In genomic region chr9:123849976-123850695, GRCm38 (mm10) we compare ENCODE assay signal across 8 mouse cellular contexts. TPM values are rescaled to one million over a fixed set of nuclear protein-coding genes. Genes with fewer than 3 reads are reported as not detected.
A peak's percentile ranks its signal among the peaks of the same experiment; 100 is the strongest.
DNase-seq lines count a peak whose midpoint lies in the region; ATAC-seq and TF ChIP-seq lines count a peak whose summit lies in the region.

No protein-coding gene starts in this region.

- no peaks in the 10 kb centered on the region for H3K9me3 ChIP-seq in kidney, embryonic 15.5 days (replicated peaks)
- H3K9me3 ChIP-seq in ES-Bruce4 (replicated peaks; ENCODE audit: control insufficient read depth, insufficient read depth, low read length, poor library complexity, severe bottlenecking) = no peaks in the 10 kb centered on the region
- no peaks in the 10 kb centered on the region for H3K9me3 ChIP-seq in embryonic facial prominence, embryonic 11.5 days (replicated peaks; ENCODE audit: control insufficient read depth, low read length)
- no peaks in the 10 kb centered on the region for H3K9me3 ChIP-seq in intestine, postnatal 0 days (ENCODE audit: control insufficient read depth)
- H3K9me3 ChIP-seq in stomach, postnatal 0 days (ENCODE audit: control insufficient read depth, low read length) = no peaks in the 10 kb centered on the region

- ATAC-seq in kidney, embryonic 15.5 days (replicated peaks; ENCODE audit: low FRiP score) = no peak
- ATAC-seq in embryonic facial prominence, embryonic 11.5 days (replicated peaks; ENCODE audit: insufficient number of reproducible peaks, low FRiP score, low TSS enrichment, low read depth) = no peak
- ATAC-seq in intestine, postnatal 0 days = no peak
- ATAC-seq in stomach, postnatal 0 days (ENCODE audit: low FRiP score, low TSS enrichment) = no peak

- no peak for DNase-seq in kidney, postnatal 10 days
- no peak for DNase-seq in embryonic facial prominence, embryonic 11.5 days (ENCODE audit: low spot score)
- no peak for DNase-seq in stomach, postnatal 0 days (ENCODE audit: low spot score)
- DNase-seq in right cerebral cortex, adult 18-20 months = no peak
- DNase-seq in left cerebral cortex, postnatal 25 days (ENCODE audit: low spot score in 2 of 2) = no peak

- 63% methylated on average over 2 of the region's 2 CpGs for WGBS in kidney, embryonic 15.5 days
- WGBS in embryonic facial prominence, embryonic 11.5 days = 70% methylated on average over 2 of the region's 2 CpGs
- 41% methylated on average over 2 of the region's 2 CpGs for WGBS in intestine, postnatal 0 days
- WGBS in stomach, postnatal 0 days = 30% methylated on average over 2 of the region's 2 CpGs

- intact Hi-C loops in left cerebral cortex, postnatal 25 days (cut with DNase I) = no loop called here

- peak overlapping the region; percentile 73 for H3K4me3 ChIP-seq in kidney, embryonic 15.5 days (replicated peaks)
- H3K4me3 ChIP-seq in ES-Bruce4 (ENCODE audit: low read depth, low read length) = no peak overlapping the region
- H3K4me3 ChIP-seq in embryonic facial prominence, embryonic 11.5 days (ENCODE audit: low read depth, low read length) = peak overlapping the region; percentile 68; the same call in 1 of the 2 replicates
- peak overlapping the region; percentile 77 for H3K4me3 ChIP-seq in intestine, postnatal 0 days (ENCODE audit: low read depth, low read length)
- H3K4me3 ChIP-seq in stomach, postnatal 0 days (ENCODE audit: low read depth, low read length) = no peak overlapping the region

- no peak overlapping the region for H3K27ac ChIP-seq in kidney, embryonic 15.5 days
- H3K27ac ChIP-seq in ES-Bruce4 (ENCODE audit: insufficient read depth, low read length) = no peak overlapping the region
- no peak overlapping the region for H3K27ac ChIP-seq in embryonic facial prominence, embryonic 11.5 days (replicated peaks; ENCODE audit: low read depth, low read length)
- H3K27ac ChIP-seq in intestine, postnatal 0 days (ENCODE audit: low read depth, low read length) = no peak overlapping the region
- H3K27ac ChIP-seq in stomach, postnatal 0 days (replicated peaks) = no peak overlapping the region

- TF ChIP-seq EP300 in ES-Bruce4 (IDR thresholded peaks at IDR 0.05; ENCODE audit: insufficient read depth, low read depth, low read length) = no peak
- no peak for TF ChIP-seq EP300 in stomach, postnatal 0 days (optimal IDR thresholded peaks at IDR 0.05)

- H3K36me3 ChIP-seq in kidney, embryonic 15.5 days = no peaks in the 10 kb centered on the region
- H3K36me3 ChIP-seq in ES-Bruce4 (ENCODE audit: control insufficient read depth, insufficient read depth, low read length, poor library complexity, severe bottlenecking) = no peaks in the 10 kb centered on the region
- H3K36me3 ChIP-seq in embryonic facial prominence, embryonic 11.5 days (replicated peaks; ENCODE audit: control insufficient read depth, insufficient read depth, low read depth, low read length) = no peaks in the 10 kb centered on the region
- H3K36me3 ChIP-seq in intestine, postnatal 0 days (ENCODE audit: control insufficient read depth, insufficient read depth) = no peaks in the 10 kb centered on the region
- H3K36me3 ChIP-seq in stomach, postnatal 0 days (ENCODE audit: control insufficient read depth, insufficient read depth, low read length) = no peaks in the 10 kb centered on the region

- peaks cover 13% of the 10 kb centered on the region for H3K4me1 ChIP-seq in kidney, embryonic 15.5 days
- H3K4me1 ChIP-seq in ES-Bruce4 (ENCODE audit: control insufficient read depth, insufficient read depth, low read length) = peaks cover 1% of the 10 kb centered on the region
- H3K4me1 ChIP-seq in embryonic facial prominence, embryonic 11.5 days (ENCODE audit: control insufficient read depth, insufficient read depth, low read length) = no peaks in the 10 kb centered on the region
- 0 out of 2 replicates have a peak, but pooled peaks cover 7% of the 10 kb centered on the region for H3K4me1 ChIP-seq in intestine, postnatal 0 days (replicated peaks; ENCODE audit: control insufficient read depth, insufficient read depth, low read length)
- H3K4me1 ChIP-seq in stomach, postnatal 0 days (replicated peaks; ENCODE audit: control insufficient read depth, insufficient read depth) = no peaks in the 10 kb centered on the region; the same call in 1 of the 2 replicates

- peak overlapping the region; percentile 80 for H3K4me2 ChIP-seq in kidney, embryonic 15.5 days
- no peak overlapping the region for H3K4me2 ChIP-seq in embryonic facial prominence, embryonic 11.5 days (ENCODE audit: low read depth, low read length)
- peak overlapping the region; percentile 76; the same call in 1 of the 2 replicates for H3K4me2 ChIP-seq in intestine, postnatal 0 days (replicated peaks; ENCODE audit: low read depth)
- H3K4me2 ChIP-seq in stomach, postnatal 0 days (replicated peaks; ENCODE audit: low read depth) = peak overlapping the region; percentile 75

- no peak for TF ChIP-seq CTCF in ES-Bruce4 (IDR thresholded peaks at IDR 0.05; ENCODE audit: low read depth, low read length)
- TF ChIP-seq CTCF in intestine, postnatal 0 days (IDR thresholded peaks at IDR 0.05; ENCODE audit: low read depth) = no peak
- TF ChIP-seq CTCF in stomach, postnatal 0 days (IDR thresholded peaks at IDR 0.05; ENCODE audit: low read depth) = no peak

- H3K9ac ChIP-seq in kidney, embryonic 15.5 days = no peak overlapping the region
- H3K9ac ChIP-seq in ES-Bruce4 (ENCODE audit: low read depth, poor library complexity, severe bottlenecking) = 0 out of 2 replicates have a peak overlapping the region, but pooled peaks have one; percentile 72
- H3K9ac ChIP-seq in embryonic facial prominence, embryonic 11.5 days (replicated peaks; ENCODE audit: low read length) = no peak overlapping the region
- H3K9ac ChIP-seq in intestine, postnatal 0 days (ENCODE audit: low read depth, low read length) = no peak overlapping the region
- H3K9ac ChIP-seq in stomach, postnatal 0 days (ENCODE audit: low read length) = no peak overlapping the region

- TF ChIP-seq POLR2A in ES-Bruce4 (IDR thresholded peaks at IDR 0.05; ENCODE audit: insufficient read depth, low read length) = no peak

- no peaks in the 10 kb centered on the region for H3K27me3 ChIP-seq in kidney, embryonic 15.5 days
- no peaks in the 10 kb centered on the region for H3K27me3 ChIP-seq in ES-Bruce4 (ENCODE audit: control insufficient read depth, insufficient read depth, low read length, poor library complexity, severe bottlenecking)
- H3K27me3 ChIP-seq in embryonic facial prominence, embryonic 11.5 days (ENCODE audit: control insufficient read depth, insufficient read depth, low read length) = no peaks in the 10 kb centered on the region
- H3K27me3 ChIP-seq in intestine, postnatal 0 days (replicated peaks; ENCODE audit: control insufficient read depth, insufficient read depth, low read length) = no peaks in the 10 kb centered on the region
- no peaks in the 10 kb centered on the region for H3K27me3 ChIP-seq in stomach, postnatal 0 days (ENCODE audit: control insufficient read depth, insufficient read depth, low read length)

RNA-seq across cellular contexts. Expression of gene Fyco1, which starts 1.6 kb away (rescaled TPM):
- 12.4 and 15.1 TPM in 2 replicates for polyA plus RNA-seq in kidney, embryonic 15.5 days (2015; fragmentation: Nextera tagmentation; extraction: Ambion mirVana)
- polyA plus RNA-seq in ES-Bruce4 (2011; ENCODE audit: insufficient read depth, insufficient read length, low read depth, missing spikeins) = 10.2 and 10.3 TPM in 2 replicates
- polyA plus RNA-seq in embryonic facial prominence, embryonic 11.5 days (2014; fragmentation: Nextera tagmentation; extraction: Ambion mirVana) = 5.1 and 5.8 TPM in 2 replicates
- polyA plus RNA-seq in intestine, postnatal 0 days (2015; fragmentation: Nextera tagmentation; extraction: Ambion mirVana) = 3.8 and 5.5 TPM in 2 replicates
- 6.8 and 6.9 TPM in 2 replicates for polyA plus RNA-seq in stomach, postnatal 0 days (2015; fragmentation: Nextera tagmentation; extraction: Ambion mirVana)
- 10 to 100 TPM; 22.0 to 26.8 TPM for total RNA-seq in left cerebral cortex, postnatal 25 days (2021)

RNA-seq across cellular contexts. Expression of gene Xcr1, which starts 11.7 kb away (rescaled TPM):
- not detected in 2 replicates for polyA plus RNA-seq in kidney, embryonic 15.5 days (2015; fragmentation: Nextera tagmentation; extraction: Ambion mirVana)
- polyA plus RNA-seq in ES-Bruce4 (2011; ENCODE audit: insufficient read depth, insufficient read length, low read depth, missing spikeins) = not detected in 2 replicates
- not detected in 2 replicates for polyA plus RNA-seq in embryonic facial prominence, embryonic 11.5 days (2014; fragmentation: Nextera tagmentation; extraction: Ambion mirVana)
- 0.05 TPM in 2 replicates for polyA plus RNA-seq in intestine, postnatal 0 days (2015; fragmentation: Nextera tagmentation; extraction: Ambion mirVana)
- polyA plus RNA-seq in stomach, postnatal 0 days (2015; fragmentation: Nextera tagmentation; extraction: Ambion mirVana) = 0.02 and 0.04 TPM in 2 replicates
- total RNA-seq in left cerebral cortex, postnatal 25 days (2021) = not detected

RNA-seq across cellular contexts. Expression of gene Cxcr6, which starts 43.9 kb away (rescaled TPM):
- 0.29 TPM in 1 of 2 replicates, not detected in the other for polyA plus RNA-seq in kidney, embryonic 15.5 days (2015; fragmentation: Nextera tagmentation; extraction: Ambion mirVana)
- not detected in 2 replicates for polyA plus RNA-seq in ES-Bruce4 (2011; ENCODE audit: insufficient read depth, insufficient read length, low read depth, missing spikeins)
- polyA plus RNA-seq in embryonic facial prominence, embryonic 11.5 days (2014; fragmentation: Nextera tagmentation; extraction: Ambion mirVana) = 0.18 TPM in 1 of 2 replicates, not detected in the other
- polyA plus RNA-seq in intestine, postnatal 0 days (2015; fragmentation: Nextera tagmentation; extraction: Ambion mirVana) = 0.90 and 1.3 TPM in 2 replicates
- polyA plus RNA-seq in stomach, postnatal 0 days (2015; fragmentation: Nextera tagmentation; extraction: Ambion mirVana) = 0.41 and 0.44 TPM in 2 replicates
- not detected for total RNA-seq in left cerebral cortex, postnatal 25 days (2021)

Comparison
In these comparisons a context has a peak if more than half of its experiments do, and no peak if none do; other contexts are left out.
1. H3K4me3 ChIP-seq: peak in kidney, embryonic 15.5 days (single experiment), embryonic facial prominence, embryonic 11.5 days (single experiment) and intestine, postnatal 0 days (single experiment); none in ES-Bruce4 (single experiment) and stomach, postnatal 0 days (single experiment).